Mouse (Mus musculus) bone marrow macrophage, adult 2 months (primary cell): ENCODE results near the gene Tmem60. TPM values are rescaled to one million over a fixed set of nuclear protein-coding genes. Genes with fewer than 3 reads are reported as not detected.

Experiments
- H3K27ac ChIP-seq: 2 replicates; pipeline ENCODE4 v1.5.1; 2012; ENCODE audit warnings: low read depth, low read length; ENCODE audit not compliant: insufficient read depth
- H3K4me1 ChIP-seq: 2 replicates; pipeline ENCODE4 v1.6.1; 2012; ENCODE audit warnings: low read length; ENCODE audit not compliant: control insufficient read depth, insufficient read depth
- H3K4me3 ChIP-seq: 2 replicates; pipeline ENCODE4 v1.5.1; 2012; ENCODE audit warnings: mild to moderate bottlenecking, low read length, moderate library complexity; ENCODE audit not compliant: insufficient read depth
- CTCF ChIP-seq: IDR thresholded peaks from 2 replicates; pipeline ENCODE4 v1.5.1; 2012; ENCODE audit warnings: low read depth, mild to moderate bottlenecking, low read length, moderate library complexity
- POLR2A ChIP-seq: IDR thresholded peaks from 2 replicates; pipeline ENCODE4 v1.6.1; 2012; ENCODE audit warnings: mild to moderate bottlenecking, low read depth, low read length, borderline replicate concordance
- polyA plus RNA-seq: library from polyadenylated mRNA; stranded (reverse); fragments of >200 nt; gene quantifications from 2 replicates; pipeline ENCODE4 v1.2.4, GENCODE M21; 2012; ENCODE audit not compliant: missing spikeins, insufficient read depth, insufficient read length

Tmem60 gene
- polyA plus RNA-seq = 30.9 and 31.8 TPM in 2 replicates

GRCm38 (mm10) chr5:20881915-20882800 is at the start of gene Tmem60, which contains the start of gene Phtf2:
TSS of gene Tmem60 (plus strand) at chr5:20882191.
TSS of gene Phtf2 (minus strand) at chr5:20882124.
- Histone ChIP-seq H3K4me1 (peaks cover 27% of the 10 kb centered on the region), H3K4me3 (peak within 1 kb of the TSS; percentile 93), H3K27ac (peak within 1 kb of the TSS; percentile 70)
- TF ChIP-seq CTCF (no peak), POLR2A (0 out of 2 replicates have a peak, but pooled peaks have one; percentile 6)

DNA sequence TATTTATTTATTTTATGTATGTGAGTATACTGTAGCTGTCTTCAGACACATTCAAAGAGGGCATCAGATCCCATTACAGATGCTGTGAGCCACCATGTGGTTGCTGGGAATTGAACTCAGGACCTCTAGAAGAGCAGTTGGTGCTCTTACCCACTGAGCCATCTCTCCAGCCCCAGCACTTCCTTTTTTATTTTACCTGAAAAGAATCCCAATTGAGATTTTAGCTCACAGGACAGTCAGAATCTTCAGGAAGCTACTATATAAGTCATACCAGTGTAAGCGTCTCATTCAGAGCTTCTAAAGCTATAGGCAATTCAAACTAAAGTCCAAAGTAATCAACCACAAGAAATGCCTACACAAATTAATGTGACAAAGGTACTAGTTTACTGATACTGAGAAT is 47.6 kb upstream of the Tmem60 start:
- TF ChIP-seq CTCF (no peak), POLR2A (no peak)
- Histone ChIP-seq H3K4me3 (no peak overlapping the region), H3K4me1 (peaks cover 4% of the 10 kb centered on the region), H3K27ac (no peak overlapping the region)

DNA sequence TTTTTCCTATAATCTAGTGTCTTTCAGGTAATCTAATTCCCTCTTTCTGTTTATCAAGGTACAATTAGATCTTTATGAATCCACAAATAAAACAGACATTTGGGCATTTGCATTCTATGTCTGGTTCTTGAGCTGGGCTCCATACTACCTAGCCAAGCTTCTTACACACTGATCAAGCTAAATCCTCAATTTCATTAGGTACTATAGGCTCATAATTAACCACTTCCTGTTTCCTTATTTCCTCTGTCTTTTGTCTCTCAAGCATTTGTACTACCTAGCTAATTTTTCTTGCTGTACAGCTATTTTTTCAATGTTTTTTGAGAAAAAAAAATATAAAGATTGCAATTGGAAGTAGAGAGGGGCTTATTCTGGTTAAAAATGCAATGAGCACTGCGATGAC is 44.9 kb upstream of the Tmem60 start:
- no peak overlapping the region for H3K4me3 ChIP-seq
- TF ChIP-seq POLR2A (no peak), CTCF (no peak)

GRCm38 (mm10) chr5:20843405-20843804 is 38.6 kb upstream of the Tmem60 start:
- Histone ChIP-seq H3K4me1 (peaks cover 6% of the 10 kb centered on the region; the same call in 1 of the 2 replicates), H3K27ac (no peak overlapping the region), H3K4me3 (no peak overlapping the region)
- TF ChIP-seq POLR2A (no peak), CTCF (no peak)

More for the DNA sequence above, 44.9 kb upstream of the Tmem60 start:
- H3K4me1 ChIP-seq = peaks cover 8% of the 10 kb centered on the region
- H3K27ac ChIP-seq = no peak overlapping the region

DNA sequence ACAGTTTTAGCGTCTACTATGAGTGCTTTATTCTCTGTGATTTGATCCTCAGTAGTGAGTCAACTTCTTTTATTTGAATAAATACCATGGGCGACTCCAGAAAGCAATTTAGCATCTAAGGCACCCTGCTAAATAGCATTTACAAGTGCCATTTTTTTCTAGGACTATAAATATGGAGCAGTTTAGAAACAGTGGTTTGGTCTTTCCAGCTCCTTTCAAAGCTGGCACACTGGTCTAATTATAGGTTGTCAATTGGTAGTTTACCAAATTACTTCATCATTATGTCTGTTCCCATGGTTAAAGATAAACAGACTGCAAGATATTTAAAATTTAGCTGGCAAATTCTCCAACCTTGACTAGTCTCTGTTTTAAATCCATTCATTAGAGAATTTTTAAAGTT is 38.2 kb upstream of the Tmem60 start:
- peaks cover 6% of the 10 kb centered on the region; the same call in 1 of the 2 replicates for H3K4me1 ChIP-seq
- TF ChIP-seq CTCF (no peak), POLR2A (no peak)
- H3K27ac ChIP-seq = no peak overlapping the region
- H3K4me3 ChIP-seq = no peak overlapping the region

DNA sequence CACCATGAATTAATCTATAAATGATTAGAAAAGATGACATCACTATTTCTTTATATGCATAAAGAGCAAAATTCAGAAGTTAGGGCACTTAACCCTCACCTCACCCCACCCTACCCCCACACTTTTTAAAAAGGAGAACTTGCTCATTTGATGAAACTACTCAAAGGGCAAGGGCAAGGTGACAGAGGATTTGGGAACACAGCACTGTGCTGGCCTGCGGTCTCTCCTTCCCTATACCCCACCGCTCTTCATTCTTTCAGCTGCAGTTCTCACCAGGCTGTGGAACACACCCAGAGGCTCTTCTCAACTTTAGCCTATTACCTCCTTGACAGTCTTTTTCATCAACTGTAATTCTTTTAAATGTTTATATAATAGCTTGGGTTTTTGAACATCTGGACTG is 35.0 kb upstream of the Tmem60 start:
- Histone ChIP-seq H3K27ac (no peak overlapping the region), H3K4me1 (peaks cover 7% of the 10 kb centered on the region), H3K4me3 (no peak overlapping the region)
- no peak for TF ChIP-seq CTCF
- no peak for TF ChIP-seq POLR2A

DNA sequence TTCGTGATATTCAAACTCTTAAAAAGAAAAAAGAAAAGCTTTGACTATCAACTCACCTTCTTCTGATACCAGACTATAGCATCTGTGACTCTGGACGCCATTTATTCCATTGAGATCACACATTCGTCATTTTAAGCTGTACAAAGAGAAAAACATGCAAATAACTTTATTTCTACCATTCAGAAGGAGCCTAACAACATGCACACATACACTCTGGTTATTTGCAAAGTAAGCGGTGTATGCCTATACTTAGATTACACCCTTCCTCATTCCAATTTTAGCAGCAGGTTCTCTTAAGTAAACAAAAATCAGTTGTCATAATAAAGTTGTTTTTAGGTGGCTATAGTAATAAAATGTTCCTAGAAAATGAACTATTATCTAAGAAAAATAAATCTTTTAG is 26.9 kb upstream of the Tmem60 start:
- H3K4me1 ChIP-seq = peaks cover 5% of the 10 kb centered on the region
- H3K4me3 ChIP-seq = no peak overlapping the region
- TF ChIP-seq CTCF (no peak), POLR2A (no peak)

DNA sequence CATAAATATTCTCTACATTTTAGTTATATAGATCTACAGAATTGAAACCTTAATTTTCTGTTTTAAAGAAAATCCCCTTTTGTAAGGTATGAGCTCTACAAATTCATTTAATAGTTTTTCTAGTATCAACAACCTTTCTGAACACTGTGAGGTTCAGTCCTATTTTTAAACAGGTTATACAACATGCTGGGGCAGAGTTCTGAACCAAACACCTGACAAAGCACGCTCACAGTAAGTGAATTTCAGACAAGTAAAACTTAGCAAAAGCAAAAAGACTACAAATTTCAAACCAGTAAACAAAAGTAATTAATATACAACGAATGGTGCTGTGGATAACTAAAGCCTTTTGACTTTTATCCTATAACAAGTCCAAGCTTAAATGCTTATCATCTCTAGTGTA is 23.6 kb upstream of the Tmem60 start:
- Histone ChIP-seq H3K4me3 (no peak overlapping the region), H3K4me1 (peaks cover 14% of the 10 kb centered on the region), H3K27ac (no peak overlapping the region)
- TF ChIP-seq CTCF (no peak), POLR2A (no peak)

More for the DNA sequence above, 26.9 kb upstream of the Tmem60 start:
- H3K27ac ChIP-seq = no peak overlapping the region

DNA sequence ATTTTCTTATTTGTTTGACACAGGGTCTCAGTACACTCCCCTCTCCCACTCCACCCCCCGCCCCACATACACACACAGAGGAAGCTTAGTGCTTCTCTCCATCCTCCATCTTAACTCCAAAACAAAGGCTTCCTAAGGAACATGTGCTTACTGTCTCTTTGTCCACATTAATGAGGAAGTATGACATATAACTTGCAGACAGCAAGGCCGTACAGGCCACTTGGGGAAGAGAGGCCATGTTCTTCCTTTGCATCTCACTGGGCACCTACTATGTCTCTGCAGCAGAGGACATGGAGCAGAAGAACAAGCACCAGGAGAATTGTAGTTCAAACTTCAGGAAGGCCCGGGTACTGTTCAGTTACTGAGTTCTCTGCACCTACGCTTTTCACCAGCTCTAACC is 21.4 kb upstream of the Tmem60 start:
- Histone ChIP-seq H3K4me1 (peaks cover 25% of the 10 kb centered on the region), H3K4me3 (no peak overlapping the region), H3K27ac (peak overlapping the region; percentile 53)
- TF ChIP-seq CTCF = no peak
- TF ChIP-seq POLR2A = no peak

DNA sequence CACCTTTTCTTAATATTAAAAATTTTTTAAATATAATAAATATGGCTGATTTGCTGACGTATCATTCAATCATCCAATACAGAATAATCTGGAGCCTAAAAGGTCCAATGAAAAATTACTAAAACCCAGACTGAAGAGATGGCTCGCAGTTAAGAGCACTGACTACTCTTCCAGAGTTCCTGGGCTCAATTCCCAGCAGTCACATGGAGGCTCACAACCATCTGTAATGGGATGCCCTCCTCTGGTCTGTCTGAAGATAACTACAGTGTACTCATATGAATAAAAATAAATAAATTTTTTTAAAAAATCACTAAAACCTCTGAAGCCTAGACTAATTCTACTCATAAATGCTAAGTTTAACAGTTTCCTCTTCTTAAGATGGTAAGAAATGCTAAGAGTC is 20.1 kb upstream of the Tmem60 start:
- Histone ChIP-seq H3K4me1 (peaks cover 25% of the 10 kb centered on the region), H3K4me3 (no peak overlapping the region), H3K27ac (no peak overlapping the region)
- TF ChIP-seq POLR2A (no peak), CTCF (no peak)
